Mouse (Mus musculus): ENCODE measurements around the gene 1700024P04Rik. TPM values are rescaled to one million over a fixed set of nuclear protein-coding genes. Genes with fewer than 3 reads are reported as not detected.
"Not testable (repeated sequence)": the region's sequence is repeated elsewhere in the genome, so short reads cannot be mapped to it uniquely, and the experiment has no call there.

1700024P04Rik gene
- total RNA-seq (2021), result not detected in 2 replicates
- long read RNA-seq, result 0 reads

DNA sequence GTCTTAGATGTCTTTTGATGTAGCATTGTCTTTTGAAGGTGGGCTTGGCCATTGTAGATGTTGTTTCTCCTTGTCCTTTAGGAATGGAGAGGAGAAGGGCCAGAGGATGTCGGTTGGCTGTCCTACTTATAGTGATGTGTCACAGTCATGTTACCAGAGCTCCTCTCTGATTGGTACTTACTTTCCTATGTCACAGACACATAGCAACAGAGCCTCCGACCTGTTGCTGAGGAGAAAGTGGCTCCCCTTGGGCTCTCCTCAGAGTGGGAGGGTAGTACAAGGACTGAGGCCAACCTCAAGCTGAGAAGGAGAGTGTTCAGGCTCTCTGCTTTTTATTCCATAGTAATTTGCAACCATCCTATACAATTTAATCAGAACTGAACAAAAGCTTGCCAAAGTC, at the start of gene 1700024P04Rik:
Gene 1700024P04Rik (minus strand): TSS at position 101 of the 400 bp plus-strand sequence.
- no peak for DNase-seq

DNA sequence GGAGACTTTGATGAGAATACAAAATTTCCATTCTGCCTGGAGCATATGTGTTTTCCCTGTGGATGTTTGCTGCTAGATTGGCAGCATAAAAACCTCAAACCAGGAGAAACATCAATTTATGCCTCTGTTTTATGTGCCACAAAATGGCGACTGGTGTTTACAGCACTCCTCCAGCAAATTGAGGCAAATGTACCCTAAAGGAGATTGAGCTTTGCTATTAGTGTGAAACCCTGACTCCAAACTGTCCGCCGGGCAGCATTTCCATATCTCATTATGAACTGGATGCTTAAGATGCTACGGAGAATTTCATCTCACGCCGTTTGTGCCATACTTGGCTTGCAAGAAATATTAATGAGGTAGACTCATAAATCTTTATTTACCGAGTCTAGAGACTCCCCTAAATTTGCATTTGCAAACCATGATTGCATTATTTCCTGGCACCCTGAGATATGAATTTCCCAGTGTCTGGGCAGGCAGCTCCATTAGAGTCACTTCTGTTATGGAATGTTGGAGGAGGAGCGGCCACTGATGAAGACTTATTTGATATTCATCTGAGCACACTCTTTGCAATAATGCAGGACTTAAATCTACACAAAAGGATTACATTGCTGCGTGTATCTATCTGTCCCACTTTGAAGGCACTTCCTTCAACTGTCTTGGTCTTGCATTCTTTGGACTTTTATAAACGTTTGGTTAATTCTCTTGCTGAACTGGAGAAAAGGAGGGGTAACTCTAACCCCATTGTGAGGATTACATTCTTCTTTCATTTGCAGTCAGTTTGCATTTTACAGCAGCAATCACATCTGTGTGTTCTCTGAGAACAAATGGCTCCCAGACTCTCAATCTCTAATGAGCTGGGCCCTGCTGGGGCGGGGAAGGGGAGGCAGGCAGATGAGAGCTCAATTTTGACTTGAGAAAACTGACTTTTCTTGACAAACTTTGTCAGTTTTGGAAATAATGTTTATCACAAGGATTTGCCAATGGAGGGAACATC, 47.2 kb upstream of the 1700024P04Rik start:
- DNase-seq, result no peak

DNA sequence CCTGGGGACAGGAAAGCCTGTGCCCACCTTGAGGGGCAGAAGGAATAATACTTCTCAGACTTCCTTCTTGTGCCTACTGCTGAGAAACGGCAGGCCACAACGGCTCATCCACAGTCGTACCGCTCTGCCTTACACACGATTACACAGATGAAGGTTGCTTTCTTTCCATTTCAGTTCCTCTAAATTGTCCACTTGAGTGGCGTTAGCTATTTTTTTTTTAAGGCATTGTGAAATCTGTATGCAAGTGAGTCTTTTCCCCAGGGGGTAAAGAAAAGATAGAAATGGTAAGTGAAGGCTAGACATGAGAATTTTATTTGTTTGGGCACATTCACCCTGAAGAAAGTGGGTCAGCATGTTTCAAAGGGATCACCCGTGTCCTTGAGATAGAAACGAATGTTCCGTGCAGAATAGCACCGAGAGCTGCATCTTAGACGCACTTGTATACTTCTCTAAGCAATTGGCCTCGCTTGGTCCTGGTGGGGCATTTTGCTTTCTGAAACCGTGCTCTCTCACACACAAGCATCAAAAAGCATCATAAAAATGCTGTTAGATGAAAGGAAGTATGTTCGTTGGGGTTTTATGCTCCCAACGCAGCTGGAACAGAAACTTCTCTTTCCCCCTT, 46.3 kb upstream of the 1700024P04Rik start:
- DNase-seq, result no peak

DNA sequence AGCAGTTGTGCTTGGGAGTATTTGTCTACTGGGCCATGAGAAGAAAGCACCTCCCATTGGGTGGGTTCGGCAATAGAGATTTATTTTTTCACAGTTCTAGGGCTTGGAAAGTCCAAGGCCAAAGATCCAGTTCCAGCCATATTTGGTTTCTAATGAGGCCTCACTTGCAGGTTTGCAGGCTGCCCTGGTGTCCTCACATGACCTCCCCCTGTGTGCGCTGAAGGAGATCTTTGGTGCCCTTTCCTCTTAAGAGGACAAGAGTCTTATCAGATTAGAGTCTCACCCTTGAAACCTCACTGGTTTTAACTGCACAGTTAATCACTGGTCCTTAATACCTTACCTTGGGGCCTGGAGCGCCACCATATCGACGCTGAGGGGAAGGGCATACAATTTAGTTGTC, 40.9 kb upstream of the 1700024P04Rik start:
- DNase-seq, result no peak

- DNase-seq, result no peak
These were observed 37.7 kb upstream of the 1700024P04Rik start for GRCm38 (mm10) chr13:99022036-99022435.

- DNase-seq, result no peak
These were observed 36.8 kb upstream of the 1700024P04Rik start for GRCm38 (mm10) chr13:99021181-99021580.

DNA sequence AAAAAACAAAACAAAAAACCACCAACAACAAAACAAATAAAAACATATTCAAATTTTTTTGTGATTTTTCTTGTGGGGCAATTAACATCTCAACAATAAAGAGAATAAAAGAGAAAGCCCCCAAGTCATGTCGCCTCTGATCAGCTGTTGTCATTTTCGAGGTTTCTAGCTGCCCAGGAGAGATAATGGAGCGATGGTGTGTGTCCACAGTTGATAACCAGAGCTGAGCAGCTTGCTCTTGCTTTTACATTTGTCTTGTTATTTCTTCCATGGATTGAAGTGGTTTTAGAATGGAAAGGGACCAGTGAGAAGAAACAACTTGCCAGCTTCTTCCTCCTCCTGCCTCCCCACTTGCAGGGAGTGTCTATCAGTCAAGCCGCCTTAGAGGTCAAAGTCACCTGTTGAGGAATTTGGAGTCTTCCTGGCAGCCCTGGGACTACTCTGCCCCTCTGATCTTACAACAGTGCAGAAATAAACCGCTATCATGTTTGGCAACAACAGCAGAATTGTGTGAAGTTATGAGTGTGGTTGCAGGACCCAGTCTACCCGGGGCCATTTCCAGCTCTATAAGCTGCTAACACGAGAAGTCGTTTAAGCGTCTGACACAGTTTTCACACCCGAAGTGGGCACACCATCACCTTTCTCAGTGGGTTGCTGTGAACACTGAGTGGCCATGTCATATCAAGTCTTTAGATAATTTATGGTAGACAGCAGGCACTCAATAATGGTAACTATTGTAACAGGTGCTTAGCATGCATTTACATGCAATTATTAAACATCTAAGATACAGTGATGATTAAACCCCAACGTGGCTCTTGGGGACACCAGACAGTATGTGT, 35.7 kb upstream of the 1700024P04Rik start:
- DNase-seq, result no peak

DNA sequence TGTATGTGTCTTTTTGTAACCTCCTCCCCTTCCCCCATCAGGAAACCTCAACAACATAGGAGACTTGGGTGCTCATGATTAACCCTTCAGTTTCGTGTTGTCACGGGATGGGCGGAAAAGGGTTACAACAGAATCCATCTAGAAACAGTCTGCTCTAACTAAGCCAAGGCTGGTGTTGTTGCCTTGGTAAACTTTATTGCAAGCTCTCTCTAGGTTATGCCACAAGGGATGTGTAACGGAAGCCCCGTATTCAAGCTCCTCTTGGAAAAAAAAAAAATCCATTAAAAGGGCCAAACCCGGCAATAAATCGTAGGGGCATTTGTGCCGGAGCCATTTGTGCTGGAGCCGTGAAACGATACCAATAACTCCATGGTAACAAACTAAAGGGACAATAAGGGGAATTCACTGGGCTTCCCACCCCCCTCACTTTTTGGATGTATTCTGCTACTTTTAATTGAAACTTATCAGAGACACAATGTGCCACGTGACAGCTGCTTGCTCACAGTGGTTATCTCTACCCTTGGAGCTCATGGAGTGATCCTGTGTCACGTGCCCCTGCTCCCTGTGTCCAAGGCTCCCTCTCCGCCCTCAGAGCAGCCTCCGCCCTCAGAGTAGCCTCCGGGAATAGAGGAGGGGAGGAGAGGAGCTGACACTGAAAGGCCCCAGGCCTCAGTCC, 34.3 kb upstream of the 1700024P04Rik start:
- DNase-seq, result peak; percentile 72

DNA sequence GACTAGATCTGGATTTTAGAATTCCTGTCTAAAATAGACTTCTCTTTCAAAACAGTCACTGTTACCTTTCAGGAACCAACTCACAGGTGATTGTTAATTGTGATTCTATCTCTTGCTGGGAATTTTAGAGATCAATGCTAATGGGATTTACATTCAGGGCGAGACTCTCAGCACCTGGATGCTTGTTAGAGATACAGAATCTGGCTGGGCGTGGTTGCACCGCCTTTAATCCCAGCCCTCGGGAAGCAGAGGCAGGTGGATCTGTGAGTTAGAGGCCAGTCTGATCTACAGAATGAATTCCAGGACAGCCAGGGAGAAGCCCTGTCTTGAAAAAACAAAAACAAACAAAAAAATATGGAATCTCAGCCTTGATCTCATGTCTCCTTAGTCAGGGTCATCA, 32.3 kb upstream of the 1700024P04Rik start:
- no peak for DNase-seq

DNA sequence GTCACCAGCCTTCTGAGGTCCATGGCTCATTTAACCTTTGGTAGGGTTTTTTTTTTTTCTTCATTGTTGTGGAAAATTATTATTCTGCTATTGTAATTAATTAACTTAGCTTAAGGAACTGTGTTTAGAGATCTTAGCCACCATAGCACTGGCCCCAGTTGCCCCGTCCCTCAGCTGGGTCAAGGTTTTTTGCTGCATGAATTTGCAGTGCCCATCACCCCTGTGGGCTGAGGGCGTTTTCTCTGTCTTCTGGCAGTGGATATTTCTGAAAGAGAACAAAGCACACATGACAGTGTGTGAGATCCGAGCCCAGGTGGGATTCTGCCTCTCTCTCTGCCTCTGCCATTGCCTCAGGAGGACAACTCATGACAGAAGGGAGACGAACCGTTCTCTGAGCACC, 28.5 kb upstream of the 1700024P04Rik start:
- DNase-seq, result no peak

GRCm38 (mm10) chr13:99008013-99008412, 23.6 kb upstream of the 1700024P04Rik start:
- no peak for DNase-seq

DNA sequence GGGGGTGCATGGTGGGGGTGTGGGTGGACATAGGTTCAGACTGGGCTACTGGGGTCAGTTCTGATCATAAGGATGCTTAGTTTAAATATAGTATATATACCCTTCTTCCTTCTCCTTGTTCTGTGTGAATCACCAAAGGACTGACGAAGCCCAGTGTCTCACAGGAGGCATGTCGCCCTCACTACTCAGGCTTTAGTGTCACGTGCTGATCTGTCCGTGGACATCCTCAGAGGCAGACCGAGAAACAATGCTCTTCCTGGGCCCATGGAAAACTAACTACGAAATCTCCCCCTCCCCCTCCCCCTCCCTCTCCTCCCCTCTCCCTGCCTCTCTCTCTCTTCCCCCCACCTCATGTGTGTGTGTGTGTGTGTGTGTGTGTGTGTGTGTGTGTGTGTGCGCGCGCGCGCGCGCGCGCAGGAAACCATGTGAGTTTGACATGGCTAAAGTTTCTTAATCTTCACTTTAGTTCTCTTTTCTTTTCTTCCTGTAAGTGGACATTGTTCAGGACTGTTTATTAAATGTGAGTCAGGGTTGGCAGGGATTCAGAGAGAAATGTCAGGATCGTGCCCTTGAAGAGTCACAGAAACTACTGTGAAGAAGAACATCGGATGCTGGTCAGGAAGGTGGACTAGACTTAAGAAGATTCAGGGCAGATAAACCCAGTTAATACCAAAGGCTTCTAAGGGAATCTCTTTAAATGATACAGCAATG, 22.2 kb upstream of the 1700024P04Rik start:
- DNase-seq, result peak; percentile 23

DNA sequence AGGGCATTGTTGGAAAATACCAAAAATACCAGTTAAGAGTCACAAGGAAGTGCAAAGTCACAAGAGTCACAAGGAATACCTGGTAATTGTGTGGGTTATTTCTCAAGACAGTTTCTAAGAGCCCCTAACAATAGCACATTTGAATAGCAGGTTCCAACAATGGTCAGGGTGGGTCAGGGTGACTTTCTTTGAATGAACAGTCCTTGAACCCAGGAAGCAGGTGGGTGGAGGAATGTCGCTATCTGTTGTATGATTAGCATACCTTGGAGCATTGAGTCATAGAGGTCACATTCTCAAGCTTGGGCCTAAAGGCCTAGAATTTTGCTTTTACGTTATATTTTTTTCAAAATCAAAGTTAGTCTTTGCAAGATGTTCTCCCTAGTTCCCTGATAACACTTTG, 17.3 kb upstream of the 1700024P04Rik start:
- DNase-seq, result not testable (repeated sequence)

- no peak for DNase-seq
These were observed 12.7 kb upstream of the 1700024P04Rik start for GRCm38 (mm10) chr13:98997025-98997424.

DNA sequence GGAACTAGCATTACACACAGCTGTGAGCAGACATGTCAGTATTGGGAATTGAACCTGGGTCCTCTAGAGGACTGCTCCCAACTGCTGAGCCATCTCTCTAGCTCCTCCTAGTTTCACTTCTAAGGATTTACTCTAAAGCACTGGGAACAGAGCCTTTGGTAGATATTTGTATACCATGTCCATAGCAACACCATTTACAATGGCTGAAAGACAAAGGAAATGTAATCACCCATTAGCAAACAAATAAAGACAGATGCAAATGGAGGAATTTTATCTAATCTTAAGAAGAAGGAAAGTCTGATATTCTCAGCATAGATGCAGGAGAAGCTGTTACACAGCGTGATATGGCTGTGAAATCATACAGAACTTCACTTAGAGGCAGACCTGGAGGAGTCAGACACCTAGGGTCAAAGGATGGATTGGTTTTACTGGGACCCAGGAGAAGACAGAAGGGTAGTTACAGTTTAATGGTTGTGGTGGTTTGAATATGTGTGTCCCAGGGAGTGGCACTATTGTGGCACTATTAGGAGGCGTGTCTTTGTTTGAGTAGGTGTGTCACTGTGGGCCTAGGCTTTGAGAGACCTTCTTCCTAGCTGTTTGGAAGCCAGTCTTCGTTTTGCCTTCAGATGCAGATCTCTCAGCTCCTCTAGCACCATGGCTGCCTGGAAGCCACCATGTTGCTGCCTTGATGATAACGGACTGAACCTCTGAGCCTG, 7.1 kb downstream of the 1700024P04Rik start:
- no peak for DNase-seq

DNA sequence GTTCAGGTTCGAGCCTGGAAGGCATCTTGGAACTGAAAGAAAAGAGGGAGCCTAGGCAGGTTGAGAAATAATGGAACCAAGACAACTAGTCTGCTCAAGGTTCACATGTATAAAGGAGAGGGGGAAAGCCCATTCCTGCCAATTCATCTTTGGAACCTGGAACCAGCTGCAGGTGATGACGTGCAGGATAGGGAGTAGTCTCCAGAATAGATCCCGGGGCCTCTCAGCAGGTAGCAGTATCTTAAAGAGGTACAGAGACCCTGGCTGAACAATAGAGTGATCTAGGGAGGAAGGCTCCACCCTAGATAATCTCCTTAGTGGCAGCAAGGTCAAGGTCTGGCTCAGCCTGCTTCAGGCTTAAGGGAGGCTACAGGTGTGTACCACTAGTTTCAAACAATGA, 8.3 kb downstream of the 1700024P04Rik start:
- DNase-seq, result not testable (repeated sequence)

DNA sequence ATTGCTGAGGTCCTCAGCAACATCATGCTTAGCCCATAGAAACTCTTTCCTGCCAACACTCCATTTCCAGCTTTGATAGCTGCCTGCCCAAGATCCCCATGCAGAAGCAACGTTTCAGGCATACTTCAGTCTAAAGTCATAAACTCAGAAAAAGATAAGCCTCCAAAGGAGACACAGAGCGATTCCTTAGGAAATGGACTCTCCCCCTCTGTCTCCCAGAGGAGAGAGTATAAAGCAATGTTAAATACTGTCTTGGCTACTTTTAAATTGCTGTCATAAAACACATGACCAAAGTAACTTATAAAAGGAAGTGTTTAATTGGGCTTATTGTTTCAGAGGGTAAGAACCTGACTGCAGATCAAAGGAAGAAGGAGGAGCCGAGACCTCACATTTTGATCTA, 12.3 kb downstream of the 1700024P04Rik start:
- DNase-seq, result no peak

DNA sequence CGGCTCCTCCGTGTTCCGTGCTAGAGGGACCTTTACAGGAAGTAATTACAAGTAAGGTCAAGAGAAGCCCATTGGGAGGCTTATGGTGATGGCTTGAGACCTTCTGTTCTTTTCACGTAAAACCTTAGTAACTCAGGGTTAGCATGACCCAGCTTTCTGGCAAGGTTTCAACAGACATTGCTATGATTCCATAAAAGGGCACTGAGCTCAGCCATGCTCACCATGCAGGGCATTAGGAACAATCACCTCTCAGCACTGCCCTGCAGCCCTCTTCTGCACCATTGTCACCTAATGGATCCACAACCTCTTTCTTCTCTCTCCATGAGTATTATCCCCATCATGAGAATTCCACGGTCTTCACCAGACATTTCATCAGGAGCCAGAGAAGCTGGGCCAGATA, 12.7 kb downstream of the 1700024P04Rik start:
- DNase-seq, result no peak

DNA sequence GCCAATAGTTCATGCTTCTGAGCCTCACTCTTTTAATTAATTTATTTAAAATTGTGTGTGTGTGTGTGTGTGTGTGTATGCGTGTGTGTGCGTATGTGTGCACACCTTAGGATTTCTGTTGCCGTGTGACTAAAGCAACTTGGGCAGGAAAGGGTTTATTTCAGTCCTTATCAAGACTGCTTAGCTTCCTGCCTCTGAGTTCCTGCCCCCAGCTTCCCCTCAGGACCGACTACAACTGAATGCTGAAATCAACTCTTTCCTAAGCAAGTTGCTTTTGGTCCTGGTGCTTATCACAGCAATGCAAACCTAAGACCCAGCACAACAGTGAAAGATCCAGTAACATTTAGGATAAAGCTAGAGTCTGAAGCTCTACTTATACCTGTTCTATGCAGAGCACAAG, 15.8 kb downstream of the 1700024P04Rik start:
- no peak for DNase-seq

DNA sequence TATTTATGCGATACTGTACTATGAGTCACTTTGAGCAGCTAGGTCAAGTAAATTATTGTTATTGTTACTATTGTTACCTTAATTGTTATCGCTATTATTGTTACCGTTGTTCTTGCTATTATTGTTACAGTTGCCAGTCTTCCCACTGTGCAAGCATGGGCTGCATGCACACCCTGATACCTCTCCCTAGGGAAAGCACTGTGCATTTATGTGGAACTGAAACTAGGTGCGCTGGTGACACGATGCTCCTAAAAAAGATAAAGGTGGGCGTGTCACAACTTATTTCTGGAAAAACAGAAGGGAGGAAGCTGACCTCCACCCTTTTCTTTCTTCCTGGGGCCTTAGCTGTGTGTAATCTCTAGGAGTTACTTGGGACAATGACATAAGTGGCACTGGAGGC, 16.4 kb downstream of the 1700024P04Rik start:
- DNase-seq, result no peak

- DNase-seq, result no peak
These were observed 17.8 kb downstream of the 1700024P04Rik start for GRCm38 (mm10) chr13:98966583-98966982.

All from adrenal gland, postnatal 25 days (tissue).